Mouse (Mus musculus): Measurements from ENCODE around the gene Mnat1. TPM values are rescaled to one million over a fixed set of nuclear protein-coding genes. Genes with fewer than 3 reads are reported as not detected.

Mnat1 gene
- total and polyA plus RNA-seq, 3 experiments = 39.4 to 69.0 (median 64.2) TPM

GRCm38 (mm10) chr12:73221235-73221634 is 97.7 kb downstream of the Mnat1 start:
- H3K4me3 ChIP-seq (replicated peaks in 1 of 3; ENCODE audit: low read depth in 2 of 3, low read length in 2 of 3, poor library complexity in 1 of 3) = no peak overlapping the region
- H3K9me3 ChIP-seq (replicated peaks; ENCODE audit: low read length) = no peaks in the 10 kb centered on the region
- no peak overlapping the region for H3K4me2 ChIP-seq (ENCODE audit: insufficient read depth, low read depth, poor library complexity, severe bottlenecking)
- no peaks in the 10 kb centered on the region for H3K79me2 ChIP-seq (replicated peaks; ENCODE audit: control insufficient read depth, extremely low read depth, insufficient read depth, poor library complexity, severe bottlenecking)
- H3K4me1 ChIP-seq (ENCODE audit: control insufficient read depth in 1 of 2, insufficient read depth in 2 of 2) = peaks cover 0 to 11% of the 10 kb centered on the region in 2 experiments; a peak in 2 of 4 replicates
- H3K9ac ChIP-seq (ENCODE audit: insufficient read depth, low read depth) = no peak overlapping the region
- H3K27ac ChIP-seq (ENCODE audit: insufficient read depth, low read depth) = no peak overlapping the region
- dilution Hi-C loops (cut with MboI; ENCODE audit: extremely low pct_ligation_motif_present, extremely low pct_unique_long_range_greater_than_20kb, low sequenced_read_pairs) (no loop called here), in situ Hi-C loops (cut with MboI; ENCODE audit: low pct_ligation_motif_present, low pct_unique_long_range_greater_than_20kb, low sequenced_read_pairs) (no loop called here)
- peaks cover 14 to 53% of the 10 kb centered on the region in 2 experiments for H3K36me3 ChIP-seq (replicated peaks in 1 of 2; ENCODE audit: control insufficient read depth in 1 of 2, insufficient read depth in 1 of 2, low read length in 1 of 2)
- TF ChIP-seq USF1 (IDR thresholded peaks at IDR 0.05; ENCODE audit: low read depth, low read length) (no peak), NRF1 (IDR thresholded peaks at IDR 0.05; ENCODE audit: low read depth, low read length) (no peak), EP300 (IDR thresholded peaks at IDR 0.05; ENCODE audit: low read length) (no peak), PAX5 (IDR thresholded peaks at IDR 0.05; ENCODE audit: low read length) (no peak), IRF4 (IDR thresholded peaks at IDR 0.05; ENCODE audit: low read depth, low read length) (no peak), MAX (IDR thresholded peaks at IDR 0.05; ENCODE audit: low read length) (no peak), KAT2A (IDR thresholded peaks at IDR 0.05; ENCODE audit: insufficient replicate concordance, low read length) (no peak), MEF2A (IDR thresholded peaks at IDR 0.05; ENCODE audit: borderline replicate concordance, low read depth, low read length) (no peak), SIN3A (IDR thresholded peaks at IDR 0.05; ENCODE audit: low read length) (no peak), ZC3H11A (IDR thresholded peaks at IDR 0.05; ENCODE audit: low read depth, low read length) (no peak), TBP (conservative IDR thresholded peaks at IDR 0.05; ENCODE audit: low read depth, low read length) (no peak), USF2 (conservative IDR thresholded peaks at IDR 0.05; ENCODE audit: low read depth, low read length) (no peak), RCOR1 (conservative IDR thresholded peaks at IDR 0.05; ENCODE audit: low read depth, low read length) (no peak), TCF12 (IDR thresholded peaks at IDR 0.05; ENCODE audit: low read depth, low read length) (no peak), E2F4 (IDR thresholded peaks at IDR 0.05; ENCODE audit: insufficient replicate concordance, low read depth, low read length) (no peak), SMC3 (IDR thresholded peaks at IDR 0.05; ENCODE audit: low read depth, low read length) (no peak), MAFK (IDR thresholded peaks at IDR 0.05; ENCODE audit: insufficient replicate concordance, low read length) (no peak), RAD21 (IDR thresholded peaks at IDR 0.05; ENCODE audit: low read depth, low read length) (no peak), MYC (IDR thresholded peaks at IDR 0.05; ENCODE audit: low read depth, low read length) (no peak), CHD2 (IDR thresholded peaks at IDR 0.05; ENCODE audit: low read length) (no peak)
- no peaks in the 10 kb centered on the region for H3K27me3 ChIP-seq (replicated peaks)
- no peak for DNase-seq (ENCODE audit: extremely low read depth)

- H3K9me3 ChIP-seq (replicated peaks; ENCODE audit: low read length) = no peaks in the 10 kb centered on the region
- no peak overlapping the region for H3K4me2 ChIP-seq (ENCODE audit: insufficient read depth, low read depth, poor library complexity, severe bottlenecking)
- H3K27me3 ChIP-seq (replicated peaks) = no peaks in the 10 kb centered on the region
- H3K9ac ChIP-seq (ENCODE audit: insufficient read depth, low read depth) = no peak overlapping the region
- no peak for DNase-seq (ENCODE audit: extremely low read depth)
- H3K79me2 ChIP-seq (replicated peaks; ENCODE audit: control insufficient read depth, extremely low read depth, insufficient read depth, poor library complexity, severe bottlenecking) = no peaks in the 10 kb centered on the region
- H3K27ac ChIP-seq (ENCODE audit: insufficient read depth, low read depth) = no peak overlapping the region
- H3K36me3 ChIP-seq (replicated peaks in 1 of 2; ENCODE audit: control insufficient read depth in 1 of 2, insufficient read depth in 1 of 2, low read length in 1 of 2) = peaks cover 11 to 40% of the 10 kb centered on the region in 2 experiments
- no peaks in the 10 kb centered on the region for H3K4me1 ChIP-seq (ENCODE audit: control insufficient read depth in 1 of 2, insufficient read depth in 2 of 2)
- dilution Hi-C loops (cut with MboI; ENCODE audit: extremely low pct_ligation_motif_present, extremely low pct_unique_long_range_greater_than_20kb, low sequenced_read_pairs) = no loop called here
- no peak overlapping the region for H3K4me3 ChIP-seq (replicated peaks in 1 of 3; ENCODE audit: low read depth in 2 of 3, low read length in 2 of 3, poor library complexity in 1 of 3)
- in situ Hi-C loops (cut with MboI; ENCODE audit: low pct_ligation_motif_present, low pct_unique_long_range_greater_than_20kb, low sequenced_read_pairs) = no loop called here
- TF ChIP-seq USF2 (conservative IDR thresholded peaks at IDR 0.05; ENCODE audit: low read depth, low read length) (no peak), POLR2AphosphoS2 (IDR thresholded peaks at IDR 0.05; ENCODE audit: low read depth, low read length) (no peak), SIN3A (IDR thresholded peaks at IDR 0.05; ENCODE audit: low read length) (no peak), CHD2 (IDR thresholded peaks at IDR 0.05; ENCODE audit: low read length) (no peak), MYC (IDR thresholded peaks at IDR 0.05; ENCODE audit: low read depth, low read length) (no peak), TCF12 (IDR thresholded peaks at IDR 0.05; ENCODE audit: low read depth, low read length) (no peak), TBP (conservative IDR thresholded peaks at IDR 0.05; ENCODE audit: low read depth, low read length) (no peak), RAD21 (IDR thresholded peaks at IDR 0.05; ENCODE audit: low read depth, low read length) (no peak), ETS1 (conservative IDR thresholded peaks at IDR 0.05; ENCODE audit: low read depth, low read length) (no peak), KAT2A (IDR thresholded peaks at IDR 0.05; ENCODE audit: insufficient replicate concordance, low read length) (no peak), PAX5 (IDR thresholded peaks at IDR 0.05; ENCODE audit: low read length) (no peak), CTCF (conservative IDR thresholded peaks at IDR 0.05 in 1 of 2, IDR thresholded peaks at IDR 0.05 in 1 of 2; ENCODE audit: low read depth in 2 of 2, low read length in 2 of 2) (no peak), MAX (IDR thresholded peaks at IDR 0.05; ENCODE audit: low read length) (no peak), ZMIZ1 (IDR thresholded peaks at IDR 0.05; ENCODE audit: low read depth, low read length) (no peak), JUND (conservative IDR thresholded peaks at IDR 0.05; ENCODE audit: low read depth, low read length) (no peak), IRF4 (IDR thresholded peaks at IDR 0.05; ENCODE audit: low read depth, low read length) (no peak), UBTF (IDR thresholded peaks at IDR 0.05; ENCODE audit: low read depth, low read length) (no peak), BHLHE40 (IDR thresholded peaks at IDR 0.05; ENCODE audit: low read depth, low read length) (no peak), USF1 (IDR thresholded peaks at IDR 0.05; ENCODE audit: low read depth, low read length) (no peak)
Measured at GRCm38 (mm10) chr12:73223872-73224271, 100.4 kb downstream of the Mnat1 start.
